Mouse (Mus musculus): ENCODE data around the gene Zfp661. TPM values are rescaled to one million over a fixed set of nuclear protein-coding genes. Genes with fewer than 3 reads are reported as not detected.

The Zfp661 gene
- polyA plus RNA-seq, 1 experiment from 2014 or later: 2.4 TPM

Other genes starting within 250 kb of the Zfp661 start
- gene Astl, start 248.5 kb downstream of the Zfp661 start, polyA plus RNA-seq (2014; fragmentation: Nextera tagmentation; extraction: Ambion mirVana): not detected in 2 replicates
- gene Adra2b, start 223.9 kb downstream of the Zfp661 start, polyA plus RNA-seq (2014; fragmentation: Nextera tagmentation; extraction: Ambion mirVana): 1.1 and 1.2 TPM in 2 replicates
- 0.22 TPM in 2 replicates for gene Gpat2, start 161.9 kb downstream of the Zfp661 start, polyA plus RNA-seq (2014; fragmentation: Nextera tagmentation; extraction: Ambion mirVana)
- gene Fahd2a, start 142.5 kb downstream of the Zfp661 start, polyA plus RNA-seq (2014; fragmentation: Nextera tagmentation; extraction: Ambion mirVana): 31.9 and 32.6 TPM in 2 replicates
- gene Kcnip3, start 65.0 kb downstream of the Zfp661 start, polyA plus RNA-seq (2014; fragmentation: Nextera tagmentation; extraction: Ambion mirVana): 1.2 and 1.4 TPM in 2 replicates
- gene Prom2, start 45.6 kb downstream of the Zfp661 start, polyA plus RNA-seq (2014; fragmentation: Nextera tagmentation; extraction: Ambion mirVana): not detected in 2 replicates
- 122 and 132 TPM in 2 replicates for gene Mrps5, start 128 bp upstream of the Zfp661 start, polyA plus RNA-seq (2014; fragmentation: Nextera tagmentation; extraction: Ambion mirVana)
- gene Mal, start 69.6 kb upstream of the Zfp661 start, polyA plus RNA-seq (2014; fragmentation: Nextera tagmentation; extraction: Ambion mirVana): 2.1 and 2.6 TPM in 2 replicates
- gene Mall, start 142.8 kb upstream of the Zfp661 start, polyA plus RNA-seq (2014; fragmentation: Nextera tagmentation; extraction: Ambion mirVana): 7.2 and 8.3 TPM in 2 replicates
- gene Nphp1, start 201.8 kb upstream of the Zfp661 start, polyA plus RNA-seq (2014; fragmentation: Nextera tagmentation; extraction: Ambion mirVana): 16.1 and 17.3 TPM in 2 replicates
- gene Mtln, start 205.4 kb upstream of the Zfp661 start, polyA plus RNA-seq (2014; fragmentation: Nextera tagmentation; extraction: Ambion mirVana): 47.7 and 50.4 TPM in 2 replicates
- gene Bub1, start 244.8 kb upstream of the Zfp661 start, polyA plus RNA-seq (2014; fragmentation: Nextera tagmentation; extraction: Ambion mirVana): 23.0 and 23.2 TPM in 2 replicates